Mouse (Mus musculus) midbrain, embryonic 16.5 days (tissue): ENCODE results near the gene Sparcl1. TPM values are rescaled to one million over a fixed set of nuclear protein-coding genes. Genes with fewer than 3 reads are reported as not detected.

ENCODE experiments used
- ATAC-seq: fragments of 200-750 bp; cut with Nextera tagmentation; 2 replicates; pipeline ENCODE4 v1.8.0; 2017; ENCODE audit warnings: moderate TSS enrichment
- H3K27ac ChIP-seq: fragments of 300-500 bp; sonication (generic); 2 replicates; pipeline ENCODE4 v1.5.1; 2014; ENCODE audit warnings: mild to moderate bottlenecking, low read length, mixed read lengths
- H3K27me3 ChIP-seq: fragments of 300-500 bp; sonication (generic); 2 replicates; pipeline ENCODE4 v1.6.1; 2014; ENCODE audit warnings: low read depth, low read length, mixed read lengths; ENCODE audit not compliant: control insufficient read depth, insufficient read depth
- H3K36me3 ChIP-seq: fragments of 300-500 bp; sonication (generic); 2 replicates; pipeline ENCODE4 v1.6.1; 2014; ENCODE audit warnings: mild to moderate bottlenecking, low read length, moderate library complexity, mixed read lengths; ENCODE audit not compliant: control insufficient read depth, insufficient read depth
- H3K4me1 ChIP-seq: fragments of 300-500 bp; sonication (generic); 2 replicates; pipeline ENCODE4 v1.6.1; 2014; ENCODE audit warnings: mild to moderate bottlenecking, low read length, mixed read lengths; ENCODE audit not compliant: control insufficient read depth, insufficient read depth
- H3K4me2 ChIP-seq: fragments of 300-500 bp; sonication (generic); 2 replicates; pipeline ENCODE4 v1.6.1; 2014; ENCODE audit warnings: mild to moderate bottlenecking, low read length, mixed read lengths
- H3K4me3 ChIP-seq: fragments of 300-500 bp; sonication (generic); 2 replicates; pipeline ENCODE4 v1.5.1; 2014; ENCODE audit warnings: low read depth, mild to moderate bottlenecking, low read length, moderate library complexity, mixed read lengths
- H3K9ac ChIP-seq: fragments of 300-500 bp; sonication (generic); 2 replicates; pipeline ENCODE4 v1.6.1; 2014; ENCODE audit warnings: low read depth, low read length, mixed read lengths
- H3K9me3 ChIP-seq: fragments of 300-500 bp; sonication (generic); replicated peaks from 2 replicates; pipeline ENCODE4 v1.6.1; 2014; ENCODE audit warnings: mild to moderate bottlenecking, low read length, mixed read lengths; ENCODE audit not compliant: control insufficient read depth, poor library complexity, severe bottlenecking
- WGBS: fragments of 180-500 bp; shearing (Covaris S2); extraction: QIAGEN DNeasy Blood & Tissue Kit; methylation state at CpG from one replicate; pipeline ENCODE4 v1.1.7; 2014; 5-methylcytosine and 5-hydroxymethylcytosine counted together
- polyA plus RNA-seq: library from polyadenylated mRNA; unstranded; fragments of >200 nt; fragmentation: Nextera tagmentation; extraction: Ambion mirVana; gene quantifications from 2 replicates; pipeline ENCODE4 v1.2.1, GENCODE M21; 2015

Gene Sparcl1
- polyA plus RNA-seq, 1 experiment from 2014 or later: 240 TPM

GRCm38 (mm10) chr5:104061936-104062772, 51.4 kb downstream of the Sparcl1 start:
- Histone ChIP-seq H3K4me3 (no peak overlapping the region), H3K9ac (no peak overlapping the region), H3K27me3 (no peaks in the 10 kb centered on the region), H3K36me3 (peaks cover 8% of the 10 kb centered on the region; the same call in 1 of the 2 replicates), H3K4me1 (no peaks in the 10 kb centered on the region), H3K9me3 (no peaks in the 10 kb centered on the region), H3K27ac (no peak overlapping the region), H3K4me2 (no peak overlapping the region)
- 73% methylated on average over 13 of the region's 13 CpGs for WGBS
- ATAC-seq: no peak

- H3K27me3 ChIP-seq: no peaks in the 10 kb centered on the region
- H3K27ac ChIP-seq: no peak overlapping the region
- WGBS: 83% methylated on average over 5 of the region's 5 CpGs
- H3K36me3 ChIP-seq: peaks cover 8% of the 10 kb centered on the region; the same call in 1 of the 2 replicates
- no peaks in the 10 kb centered on the region for H3K9me3 ChIP-seq
- no peak overlapping the region for H3K4me2 ChIP-seq
- no peak overlapping the region for H3K9ac ChIP-seq
- H3K4me3 ChIP-seq: no peak overlapping the region
- ATAC-seq: no peak
- H3K4me1 ChIP-seq: no peaks in the 10 kb centered on the region
Observed at GRCm38 (mm10) chr5:104060429-104060828, 53.1 kb downstream of the Sparcl1 start.

- no peak for ATAC-seq
- H3K27ac ChIP-seq: no peak overlapping the region
- no peaks in the 10 kb centered on the region for H3K4me1 ChIP-seq
- no peaks in the 10 kb centered on the region for H3K9me3 ChIP-seq
- no peak overlapping the region for H3K4me3 ChIP-seq
- H3K4me2 ChIP-seq: no peak overlapping the region
- H3K36me3 ChIP-seq: peaks cover 3% of the 10 kb centered on the region; the same call in 1 of the 2 replicates
- 88% methylated on average over 9 of the region's 9 CpGs for WGBS
- H3K9ac ChIP-seq: no peak overlapping the region
- H3K27me3 ChIP-seq: no peaks in the 10 kb centered on the region
Observed at GRCm38 (mm10) chr5:104059628-104060027, 53.9 kb downstream of the Sparcl1 start.

GRCm38 (mm10) chr5:104058021-104058420, 55.5 kb downstream of the Sparcl1 start:
- Histone ChIP-seq H3K36me3 (no peaks in the 10 kb centered on the region; the same call in 1 of the 2 replicates), H3K27me3 (no peaks in the 10 kb centered on the region), H3K4me2 (no peak overlapping the region), H3K9ac (no peak overlapping the region), H3K9me3 (no peaks in the 10 kb centered on the region), H3K27ac (no peak overlapping the region), H3K4me3 (no peak overlapping the region), H3K4me1 (no peaks in the 10 kb centered on the region)
- 60% methylated on average over 15 of the region's 15 CpGs for WGBS
- ATAC-seq: no peak

GRCm38 (mm10) chr5:104056295-104056694, 57.2 kb downstream of the Sparcl1 start:
- Histone ChIP-seq H3K4me2 (no peak overlapping the region), H3K36me3 (peaks cover 11% of the 10 kb centered on the region), H3K9ac (no peak overlapping the region), H3K27me3 (no peaks in the 10 kb centered on the region), H3K9me3 (no peaks in the 10 kb centered on the region; the same call in 1 of the 2 replicates), H3K27ac (no peak overlapping the region), H3K4me3 (no peak overlapping the region), H3K4me1 (no peaks in the 10 kb centered on the region)
- WGBS: 89% methylated on average over 7 of the region's 7 CpGs
- ATAC-seq: no peak

GRCm38 (mm10) chr5:104055816-104056215, 57.7 kb downstream of the Sparcl1 start:
- Histone ChIP-seq H3K27ac (no peak overlapping the region), H3K27me3 (no peaks in the 10 kb centered on the region), H3K4me1 (no peaks in the 10 kb centered on the region), H3K9ac (no peak overlapping the region), H3K4me2 (no peak overlapping the region), H3K9me3 (no peaks in the 10 kb centered on the region; the same call in 1 of the 2 replicates), H3K4me3 (no peak overlapping the region), H3K36me3 (peaks cover 15% of the 10 kb centered on the region)
- ATAC-seq: no peak
- 99% methylated on average over 4 of the region's 4 CpGs for WGBS

- Histone ChIP-seq H3K27me3 (no peaks in the 10 kb centered on the region), H3K4me2 (no peak overlapping the region), H3K36me3 (peaks cover 17% of the 10 kb centered on the region), H3K4me1 (no peaks in the 10 kb centered on the region), H3K9me3 (no peaks in the 10 kb centered on the region; the same call in 1 of the 2 replicates), H3K9ac (no peak overlapping the region), H3K4me3 (no peak overlapping the region), H3K27ac (no peak overlapping the region)
- ATAC-seq: no peak
- WGBS: 92% methylated on average over 4 of the region's 4 CpGs
Observed at GRCm38 (mm10) chr5:104054938-104055337, 58.6 kb downstream of the Sparcl1 start.

GRCm38 (mm10) chr5:104052956-104053355, 60.6 kb downstream of the Sparcl1 start:
- Histone ChIP-seq H3K27ac (no peak overlapping the region), H3K27me3 (no peaks in the 10 kb centered on the region), H3K4me3 (no peak overlapping the region), H3K9ac (no peak overlapping the region), H3K36me3 (peaks cover 17% of the 10 kb centered on the region), H3K9me3 (no peaks in the 10 kb centered on the region; the same call in 1 of the 2 replicates), H3K4me2 (no peak overlapping the region), H3K4me1 (peaks cover 4% of the 10 kb centered on the region; the same call in 1 of the 2 replicates)
- 56% methylated on average over 8 of the region's 8 CpGs for WGBS
- no peak for ATAC-seq

- Histone ChIP-seq H3K4me3 (peak overlapping the region; percentile 82), H3K27me3 (no peaks in the 10 kb centered on the region), H3K4me2 (peak overlapping the region; percentile 65), H3K27ac (no peak overlapping the region), H3K9me3 (no peaks in the 10 kb centered on the region; the same call in 1 of the 2 replicates), H3K36me3 (peaks cover 17% of the 10 kb centered on the region), H3K4me1 (peaks cover 14% of the 10 kb centered on the region), H3K9ac (0 out of 2 replicates have a peak overlapping the region, but pooled peaks have one; percentile 89)
- WGBS: 58% methylated on average over 4 of the region's 4 CpGs
- ATAC-seq: no peak
Observed at GRCm38 (mm10) chr5:104048139-104048538, 65.4 kb downstream of the Sparcl1 start.
